Mouse (Mus musculus) adrenal gland, adult 18-20 months (tissue): ENCODE data around the gene Ywhag. TPM values are rescaled to one million over a fixed set of nuclear protein-coding genes. Genes with fewer than 3 reads are reported as not detected.

Source experiments
- DNase-seq, 2 experiments: peaks; one replicate each; pipeline ENCODE4 v3.0.0; 2021 to 2022; ENCODE audit warnings: low spot score in 2 of 2
- long read RNA-seq, 2 experiments: library from polyadenylated mRNA; stranded (forward); transcript quantifications; one replicate each; pipeline ENCODE4 v2.0.0; 2021
- total RNA-seq, 2 experiments: library from RNA; stranded (reverse); gene quantifications; 1 replicate in 1 of 2; 2 replicates in 1 of 2; pipeline ENCODE4 v1.2.3; 2021

Ywhag gene
- total RNA-seq, result 100 to 1,000 TPM; 665 to 853 TPM
- long read RNA-seq, experiment 1, transcript Ywhag-201 (2 exons, 3,520 nt), result major isoform, 531 of 626 reads
- long read RNA-seq, experiment 1, partial matches to known transcripts, result 91 of 626 reads
- long read RNA-seq, experiment 1, other reads (novel, unspliced or antisense), result 2 of 626 reads
- long read RNA-seq, experiment 2, transcript Ywhag-201 (2 exons, 3,520 nt), result major isoform, 302 of 538 reads
- long read RNA-seq, experiment 2, partial matches to known transcripts, result 0 of 538 reads
- long read RNA-seq, experiment 2, other reads (novel, unspliced or antisense), result 232 of 538 reads

DNA sequence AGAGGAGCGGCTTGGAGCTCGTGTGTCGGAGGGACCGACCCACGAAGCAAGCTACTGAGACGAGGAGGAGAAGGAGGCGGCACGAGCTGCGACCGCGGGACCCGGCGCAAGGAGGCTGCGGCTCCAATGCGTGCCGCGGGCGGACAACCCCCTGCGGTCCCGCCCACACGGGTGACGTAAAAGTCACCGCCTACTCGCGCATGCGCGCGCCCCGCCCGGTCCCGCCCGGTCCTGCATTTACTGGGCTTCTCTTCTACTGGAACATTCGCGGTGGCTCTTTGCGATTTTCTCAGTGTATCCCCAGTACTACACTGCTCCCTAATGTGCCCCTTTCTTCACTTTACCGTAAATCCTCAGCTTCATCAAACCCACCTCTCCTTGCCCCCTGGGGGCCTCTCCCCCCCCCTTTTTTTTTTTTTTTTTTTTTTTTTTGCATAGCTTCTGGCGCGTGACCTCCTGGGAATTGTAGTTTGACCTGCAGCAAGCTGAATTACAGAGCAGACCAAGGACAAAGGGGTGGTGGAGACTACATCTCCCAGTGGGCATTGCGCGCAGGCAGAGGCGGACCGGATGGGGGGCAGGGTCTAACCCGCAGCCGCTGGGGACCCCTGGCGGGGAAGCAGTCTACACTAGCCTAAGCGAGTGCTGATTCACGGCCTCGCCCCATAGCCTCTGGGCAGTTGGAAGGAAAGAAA is at the start of gene Ywhag:
Gene Ywhag (minus strand): TSS at position 136 of the 695 bp plus-strand sequence.
- DNase-seq, result peak; percentile 99

DNA sequence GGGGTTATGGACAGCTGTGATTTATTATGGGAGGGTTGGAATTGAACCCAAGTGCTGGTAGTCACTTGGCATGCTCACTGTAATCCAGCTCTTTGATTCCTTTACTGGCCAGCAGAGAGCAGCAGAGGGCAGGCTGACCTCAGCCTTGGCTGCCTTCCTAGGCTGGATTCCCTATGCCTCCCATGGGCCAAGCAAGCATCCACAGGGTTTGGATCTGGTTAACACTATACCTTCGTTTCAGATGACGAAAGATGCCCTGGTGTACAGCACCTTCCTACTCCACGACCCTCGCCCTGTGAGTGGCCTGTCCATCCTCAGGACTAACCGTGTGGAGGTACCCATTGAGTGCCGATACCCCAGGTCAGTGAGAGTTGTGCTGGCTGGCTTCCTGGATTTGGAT is 48.0 kb upstream of the Ywhag start:
- peak; percentile 49 to 68 for DNase-seq

DNA sequence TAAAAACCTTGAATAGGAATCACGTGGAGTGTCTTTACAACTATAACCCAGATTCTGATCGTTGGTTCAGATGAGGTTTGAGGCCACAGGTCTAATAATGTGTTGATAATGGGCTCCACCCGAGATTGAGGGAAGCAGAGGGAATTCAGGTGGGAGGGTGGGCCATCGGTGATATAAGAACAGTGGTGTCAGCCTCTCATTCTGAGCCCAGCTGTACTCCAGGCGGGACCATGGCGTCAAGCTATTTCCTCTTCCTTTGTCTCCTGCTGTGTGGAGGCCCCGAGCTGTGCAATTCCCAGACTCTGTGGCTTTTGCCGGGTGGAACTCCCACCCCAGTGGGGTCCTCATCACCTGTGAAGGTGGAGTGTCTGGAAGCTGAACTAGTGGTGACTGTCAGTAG is 45.5 kb upstream of the Ywhag start, which contains the start of gene Zp3:
Gene Zp3 (plus strand): TSS at position 196 of the 400 bp plus-strand sequence.
- DNase-seq, result no peak

DNA sequence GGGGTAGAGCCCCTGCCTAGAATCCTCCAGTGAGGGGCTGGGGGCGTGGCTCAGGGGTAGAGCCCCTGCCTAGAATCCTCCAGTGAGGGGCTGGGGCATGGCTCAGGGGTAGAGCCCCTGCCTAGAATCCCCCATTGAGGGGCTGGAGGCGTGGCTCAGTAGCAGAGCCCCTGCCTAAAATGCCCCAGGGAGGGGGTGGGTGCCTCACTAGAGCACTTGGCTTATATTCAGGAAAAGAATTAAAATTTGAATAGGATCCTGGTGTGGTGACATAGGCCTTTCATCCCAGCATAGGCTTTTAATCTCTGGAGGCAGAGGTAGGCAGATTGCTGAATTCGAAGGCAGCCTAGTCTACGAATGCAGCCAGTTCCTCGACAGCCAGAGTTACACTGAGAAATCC is 45.0 kb upstream of the Ywhag start:
- DNase-seq, result no peak

DNA sequence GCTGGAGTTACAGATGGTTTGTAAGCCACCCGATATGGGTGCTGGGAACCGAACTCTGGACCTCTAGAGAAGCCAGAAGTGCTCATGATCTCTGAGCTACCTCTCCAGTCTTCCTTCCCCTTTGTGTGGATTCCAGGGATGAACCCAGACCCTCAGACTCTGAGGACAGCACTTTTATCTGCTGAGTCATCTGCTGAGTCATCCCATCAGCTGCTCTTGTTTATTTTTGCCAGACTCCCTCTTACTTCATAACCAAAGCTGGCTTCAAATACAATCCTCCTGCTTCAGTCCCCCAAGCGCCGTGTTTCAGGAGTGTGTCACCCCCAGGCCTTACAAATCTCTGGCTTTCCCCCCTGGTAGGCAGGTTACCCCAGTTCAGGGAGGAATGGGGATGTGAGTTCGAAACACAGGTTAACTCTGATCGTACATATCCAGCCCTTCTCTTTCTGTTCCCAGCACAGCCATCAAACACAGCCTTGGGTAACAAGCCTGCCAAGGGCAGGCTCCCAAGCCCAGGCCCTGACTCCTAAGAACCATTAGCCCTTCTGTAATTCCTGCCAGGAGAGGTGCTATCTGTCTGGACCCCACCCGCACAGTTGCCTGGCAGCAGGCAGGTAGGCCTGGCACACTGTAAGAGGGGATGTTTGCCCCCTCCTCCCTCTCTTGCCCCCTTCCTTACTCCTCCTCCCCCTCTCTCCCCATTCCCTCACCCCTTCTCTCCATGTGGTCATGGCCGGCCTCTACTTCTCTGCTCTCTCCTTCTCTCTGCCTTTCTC is 41.7 kb upstream of the Ywhag start:
- no peak for DNase-seq

DNA sequence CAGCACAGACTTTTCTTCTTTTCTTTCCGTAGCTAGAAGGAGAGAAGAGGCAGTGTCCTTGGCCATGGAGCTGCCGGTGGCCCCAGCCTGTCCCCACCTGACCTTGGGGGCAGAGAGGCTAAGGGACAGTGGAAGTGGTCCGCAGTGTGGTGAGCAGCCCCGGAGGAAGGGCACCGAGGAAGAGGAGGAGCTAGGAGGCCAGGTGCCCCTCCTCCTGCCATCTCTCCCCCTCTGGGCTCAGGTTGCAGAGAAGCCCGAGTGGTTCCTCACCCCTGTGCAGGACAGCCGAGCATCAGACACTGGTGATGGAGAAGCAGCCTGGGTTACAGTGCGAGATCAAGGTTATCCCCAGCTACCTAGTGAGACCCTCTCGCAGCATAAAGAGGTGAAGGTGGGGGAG is 39.9 kb upstream of the Ywhag start, which contains the start of gene Ssc4d:
Gene Ssc4d (minus strand): TSS at position 167 of the 400 bp plus-strand sequence.
- DNase-seq, result no peak

DNA sequence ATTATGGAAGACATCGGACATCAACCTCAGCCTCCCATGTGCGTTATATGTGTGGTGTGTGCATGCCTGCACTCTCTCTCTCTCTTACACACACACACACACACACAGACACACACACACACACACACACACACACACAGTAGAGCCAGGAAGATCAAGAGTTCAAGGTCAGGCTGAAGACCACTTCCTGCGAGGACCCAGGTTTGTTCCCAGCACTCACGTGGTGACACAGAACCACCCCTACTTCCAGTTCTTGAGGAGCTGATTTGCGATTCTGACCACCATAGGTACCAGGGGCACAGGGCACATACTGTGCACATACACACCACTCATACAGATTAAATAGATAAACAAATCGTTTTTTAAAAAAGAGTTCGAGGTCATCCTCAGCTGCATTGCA is 37.5 kb upstream of the Ywhag start:
- DNase-seq, result no peak

DNA sequence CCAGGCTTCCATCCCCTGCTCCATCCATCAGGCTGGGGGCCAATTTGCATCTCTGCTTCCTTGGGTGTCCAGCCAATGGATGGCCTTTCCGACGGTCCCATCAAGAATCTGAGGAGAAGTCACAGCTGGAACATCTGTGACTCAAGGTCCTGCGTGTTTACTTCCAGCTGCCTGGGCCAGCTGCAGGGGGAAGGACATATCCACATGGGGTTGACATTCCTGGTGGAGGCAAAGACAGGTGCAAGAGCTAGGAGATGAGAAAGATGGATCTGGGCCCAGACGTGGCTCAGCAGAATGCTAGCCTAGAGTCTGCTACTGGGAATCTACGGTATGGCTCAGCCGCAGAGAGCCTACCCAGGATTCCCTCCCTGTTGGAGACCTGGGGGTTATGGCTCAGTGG is 35.8 kb upstream of the Ywhag start:
- no peak for DNase-seq

DNA sequence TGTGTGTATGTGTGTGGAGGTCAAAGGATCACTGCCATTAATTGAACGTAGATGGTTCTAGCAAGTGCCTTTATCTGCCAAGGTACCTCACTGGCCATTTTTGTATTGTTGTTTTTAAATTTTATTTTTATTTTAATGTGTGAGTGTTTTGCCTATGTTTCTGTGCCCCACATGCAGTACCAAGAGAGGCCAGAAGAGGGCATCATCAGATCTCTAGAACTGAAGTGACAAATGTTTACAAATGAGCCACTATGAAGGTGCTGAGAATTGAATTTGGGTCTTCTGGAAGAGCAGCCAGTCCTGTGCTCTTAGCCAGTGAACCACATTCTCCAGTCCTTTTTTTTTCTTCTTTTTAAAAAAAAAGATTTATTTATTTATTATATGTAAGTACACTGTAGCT is 34.4 kb upstream of the Ywhag start:
- DNase-seq, result peak; percentile 59 to 72

DNA sequence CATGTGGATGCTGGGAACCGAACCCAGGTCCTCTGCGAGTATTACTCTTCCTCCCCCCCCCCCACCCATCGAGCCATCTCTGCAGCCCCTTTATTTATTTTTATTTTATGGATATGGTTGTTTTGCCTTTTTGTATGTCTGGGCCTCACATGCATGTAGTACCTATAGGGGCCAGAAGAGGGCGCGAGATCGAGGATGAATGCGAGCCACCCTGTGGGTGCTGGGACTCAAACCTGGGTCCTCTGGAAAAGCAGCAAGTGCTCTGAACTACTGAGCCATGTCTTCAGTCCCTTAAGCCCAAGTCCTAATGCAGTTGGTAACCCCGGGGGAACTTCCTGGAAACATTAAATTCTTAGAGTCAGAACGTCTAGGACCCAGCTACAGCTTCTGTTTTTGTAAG is 32.5 kb upstream of the Ywhag start:
- no peak for DNase-seq

DNA sequence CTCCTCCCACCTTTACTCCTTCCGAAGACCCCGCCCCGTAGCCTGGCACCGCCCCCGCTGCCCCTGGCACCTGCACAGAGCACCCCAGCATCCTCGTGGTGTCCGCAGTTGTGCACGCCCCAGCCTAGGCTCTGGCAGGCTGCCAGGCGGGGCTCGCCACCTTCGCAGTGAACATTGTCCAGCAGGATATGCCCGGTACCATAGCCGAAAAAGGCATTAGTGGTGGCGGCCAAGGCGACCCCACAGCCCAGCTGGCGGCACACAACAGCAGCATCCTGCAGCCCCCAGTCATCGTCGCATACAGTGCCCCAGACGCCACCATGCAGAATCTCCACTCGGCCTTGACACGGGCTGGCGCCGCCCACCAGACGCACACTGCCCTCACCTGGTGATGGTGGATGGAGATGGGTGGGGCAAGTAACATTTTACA is 31.1 kb upstream of the Ywhag start:
- no peak for DNase-seq

DNA sequence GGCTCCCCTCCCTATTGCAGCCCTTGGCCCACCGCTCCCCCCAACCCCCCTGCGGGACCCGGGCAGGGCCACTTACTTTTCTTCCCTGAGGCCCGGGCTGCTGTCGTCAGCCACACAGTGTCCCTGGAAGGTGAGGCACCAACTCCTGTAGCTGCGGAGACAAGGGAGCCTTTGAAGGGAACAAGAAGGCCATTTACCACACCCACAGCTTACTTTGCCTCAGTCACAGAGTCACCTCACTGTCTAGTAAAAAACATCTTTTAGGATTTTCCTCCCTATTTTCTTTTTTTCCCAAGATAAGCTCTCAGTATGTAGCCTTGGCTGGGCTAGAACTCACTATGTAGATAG is 28.8 kb upstream of the Ywhag start:
- DNase-seq, result no peak

DNA sequence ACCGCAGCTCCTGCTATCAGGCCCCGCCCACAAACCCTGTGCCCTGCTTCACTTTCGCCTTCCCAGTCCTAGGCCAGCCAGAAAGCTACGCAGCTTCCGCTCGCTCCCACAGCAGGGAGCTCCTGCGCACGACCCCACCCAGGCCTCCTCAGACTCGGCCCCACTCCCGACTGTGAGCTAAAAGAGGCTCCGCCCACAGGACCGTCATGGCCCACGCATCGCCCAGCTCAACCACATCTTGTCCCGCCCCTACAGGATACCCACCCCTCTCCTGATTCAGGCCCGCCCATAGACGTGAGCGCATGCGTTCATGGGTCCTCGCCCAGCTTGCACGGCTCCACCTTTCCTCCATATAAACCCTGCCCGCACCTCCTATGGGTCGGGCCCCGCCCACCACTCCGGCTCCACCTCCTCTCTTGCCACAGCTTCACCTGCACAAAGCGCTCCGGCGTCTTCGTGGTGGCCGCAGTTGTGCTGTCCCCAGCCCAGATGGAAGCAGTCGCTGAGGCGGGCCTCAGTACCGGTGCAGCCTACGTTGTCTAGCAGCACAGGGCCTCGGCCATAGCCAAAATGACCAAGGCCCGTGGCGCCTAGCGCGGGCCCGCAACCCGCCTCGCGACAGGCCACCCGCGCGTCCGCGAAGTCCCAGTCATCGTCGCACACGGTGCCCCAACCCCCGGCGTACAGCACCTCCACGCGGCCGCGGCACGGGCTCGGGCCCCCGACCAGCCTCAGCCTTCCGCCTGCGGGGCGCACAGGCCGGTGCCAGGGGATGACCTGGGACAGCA is 28.3 kb upstream of the Ywhag start:
- peak; percentile 91 to 92 for DNase-seq

DNA sequence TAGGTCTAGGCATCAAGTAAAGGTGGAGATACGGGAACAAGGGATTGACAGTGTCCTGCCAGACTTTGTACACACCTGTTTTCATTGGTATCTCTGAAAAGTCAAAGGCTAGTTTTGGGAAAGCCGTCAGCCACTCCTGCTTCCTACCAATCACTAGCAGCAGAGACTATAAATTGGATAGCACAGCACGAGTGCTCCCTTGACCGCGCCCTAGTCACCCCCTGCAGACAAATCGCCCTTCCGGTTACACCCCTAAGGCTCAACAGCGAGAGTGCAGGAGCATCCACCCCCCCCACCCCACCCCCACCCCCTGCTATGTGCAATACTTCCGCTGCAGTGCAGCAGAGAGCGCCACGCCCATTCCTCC is 27.7 kb upstream of the Ywhag start:
- no peak for DNase-seq

DNA sequence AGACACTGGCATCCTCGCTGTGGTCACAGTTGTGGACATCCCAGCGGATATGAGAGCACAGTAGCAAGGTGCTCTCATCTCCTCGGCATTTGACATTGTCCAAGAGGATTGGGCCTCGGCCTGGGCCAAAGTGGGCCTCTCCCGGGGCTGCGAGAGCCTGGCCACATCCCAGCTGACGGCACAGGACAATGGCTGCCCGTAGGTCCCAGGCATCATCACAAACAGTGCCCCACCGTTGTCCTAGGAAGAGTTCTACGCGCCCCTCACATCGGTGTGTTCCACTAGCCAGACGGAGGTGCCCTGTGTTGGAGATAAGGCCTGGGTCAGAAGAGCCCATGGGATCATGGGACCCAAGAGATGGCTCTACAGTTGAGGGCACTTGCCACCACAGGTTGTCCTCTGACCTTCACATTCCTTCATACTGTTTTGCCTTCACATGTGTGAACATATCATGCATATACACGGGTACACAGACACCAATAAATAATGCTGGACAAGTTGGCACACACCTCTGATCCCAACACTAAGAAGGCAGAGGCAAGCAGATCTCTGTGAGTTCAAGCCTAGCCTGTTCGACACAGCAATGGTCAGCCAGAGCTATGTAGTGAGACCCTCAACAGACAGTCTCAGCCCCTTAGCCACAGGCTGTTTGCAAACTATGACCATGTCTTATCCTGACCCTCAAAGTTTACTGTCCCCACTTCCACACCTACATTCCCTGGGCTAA is 26.7 kb upstream of the Ywhag start:
- no peak for DNase-seq

DNA sequence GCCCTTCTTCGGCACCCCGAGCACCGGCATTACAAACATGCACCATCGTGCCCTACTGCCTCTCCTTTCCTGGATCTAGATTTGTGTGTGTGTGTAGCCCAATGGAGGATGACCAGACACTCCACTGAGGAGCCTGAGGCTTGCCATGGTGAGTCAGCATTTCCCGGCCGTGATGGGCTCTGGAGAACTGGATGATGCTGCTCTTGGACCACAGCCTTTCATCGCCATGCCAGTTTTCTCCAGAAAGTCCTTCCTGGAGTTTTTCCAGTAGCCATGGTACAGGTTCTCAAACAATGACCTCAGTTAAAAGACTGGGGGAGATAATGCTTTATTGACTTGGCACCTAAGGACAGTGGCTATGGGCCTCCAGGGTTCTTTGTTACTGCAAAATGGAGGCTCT is 25.5 kb upstream of the Ywhag start:
- DNase-seq, result no peak

DNA sequence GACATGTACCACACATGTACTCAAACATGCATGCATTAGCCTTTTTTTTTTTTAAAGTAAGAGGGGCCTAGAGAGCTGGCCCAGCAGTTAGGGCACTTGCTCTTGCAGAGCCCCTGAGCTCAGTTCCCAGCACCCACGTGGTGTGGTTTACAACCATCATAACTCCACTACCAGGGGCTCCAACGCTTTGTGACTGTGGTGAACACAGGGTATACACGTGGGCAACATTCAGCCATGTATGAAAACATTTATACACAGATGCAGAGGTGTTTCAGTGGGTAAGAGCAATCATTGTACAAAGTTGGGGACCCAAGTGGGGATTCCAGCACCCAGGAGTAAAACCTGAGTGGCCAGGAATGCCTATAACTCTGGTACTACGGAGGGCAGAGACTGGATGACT is 24.0 kb upstream of the Ywhag start:
- no peak for DNase-seq

DNA sequence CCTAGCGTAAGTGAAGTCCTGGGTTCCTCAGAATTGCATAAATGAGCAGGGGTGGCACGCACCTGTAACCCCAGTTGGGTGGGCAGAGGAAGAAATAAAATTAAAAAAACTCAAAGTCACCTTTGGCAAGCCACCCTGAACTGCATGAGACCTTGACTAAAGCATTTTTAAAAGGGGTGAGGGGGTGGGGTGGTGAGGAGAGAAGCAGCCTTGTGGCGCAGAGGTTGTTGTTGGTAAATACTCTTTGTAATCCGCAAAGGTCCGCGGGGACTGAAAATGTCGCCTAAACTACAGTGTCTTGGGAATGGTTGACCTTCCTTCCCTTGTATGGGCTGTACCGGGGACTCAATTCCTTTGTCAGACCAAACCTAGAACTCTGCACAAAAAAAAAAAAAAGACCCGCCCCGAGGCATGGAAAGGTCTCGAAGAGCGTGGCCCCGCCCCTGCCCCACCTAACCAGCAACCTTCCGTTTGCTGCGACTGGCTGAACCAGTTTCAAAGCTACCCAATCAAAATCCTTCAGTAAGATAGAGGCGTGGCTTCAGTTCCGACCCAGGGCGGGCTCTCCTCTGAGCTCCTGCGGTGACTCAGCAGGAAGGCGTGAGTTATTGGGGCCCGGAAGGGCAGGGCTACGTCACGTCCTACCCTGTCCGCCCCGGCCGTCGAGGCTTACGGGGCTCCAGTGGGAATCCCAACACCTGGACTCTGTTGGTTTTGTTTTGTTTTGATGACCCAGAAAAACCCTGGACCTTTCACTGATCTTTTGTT is 23.0 kb upstream of the Ywhag start:
- peak; percentile 78 to 84 for DNase-seq

DNA sequence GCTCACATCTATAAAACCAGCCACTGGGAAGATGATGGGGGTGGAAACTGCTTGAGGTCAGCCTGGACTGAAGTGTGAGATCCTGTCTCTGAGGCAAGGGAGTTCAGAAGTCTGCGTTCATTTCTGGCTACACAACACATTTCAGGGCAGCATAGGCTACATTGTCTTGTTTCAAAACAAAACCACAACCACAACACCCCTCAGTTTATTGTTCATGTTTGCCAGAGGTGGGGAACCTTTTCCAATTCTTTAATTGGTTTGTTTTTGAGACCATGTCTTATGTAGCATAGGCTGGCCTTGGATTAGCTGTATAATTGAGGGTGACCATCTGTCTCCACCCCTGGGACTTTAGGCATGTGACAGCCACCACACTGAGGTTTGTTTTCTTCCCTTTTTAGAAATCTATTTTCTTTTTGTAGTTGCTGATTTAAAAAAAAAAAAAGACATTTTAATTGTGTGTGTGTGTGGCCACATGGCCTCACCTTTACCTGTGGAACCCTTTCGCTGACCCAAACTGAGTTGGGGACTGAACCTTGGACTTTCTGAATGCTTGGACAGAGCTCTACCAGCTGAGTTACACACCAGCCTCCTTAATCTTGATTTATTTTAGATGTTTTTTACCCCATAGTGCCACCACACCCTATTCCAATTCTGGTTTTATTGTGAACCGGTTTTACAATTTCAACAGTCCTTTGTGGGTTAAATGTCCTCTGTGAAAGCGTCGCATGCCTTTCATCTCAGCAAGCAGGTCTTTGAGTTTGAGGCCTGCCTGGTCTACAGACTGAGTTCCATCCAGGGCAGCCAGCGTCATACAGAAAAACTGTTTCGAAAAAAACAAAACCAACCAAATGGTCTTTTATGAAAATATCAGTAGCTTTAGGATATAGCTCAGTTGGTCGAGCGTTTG is 22.1 kb upstream of the Ywhag start:
- DNase-seq, result no peak
